Mouse (Mus musculus): Measurements from ENCODE around the gene Mei1. TPM values are rescaled to one million over a fixed set of nuclear protein-coding genes. Genes with fewer than 3 reads are reported as not detected.

Mei1 gene
- total and polyA plus RNA-seq, 3 experiments, result 0.04 TPM; not detected in 2

DNA sequence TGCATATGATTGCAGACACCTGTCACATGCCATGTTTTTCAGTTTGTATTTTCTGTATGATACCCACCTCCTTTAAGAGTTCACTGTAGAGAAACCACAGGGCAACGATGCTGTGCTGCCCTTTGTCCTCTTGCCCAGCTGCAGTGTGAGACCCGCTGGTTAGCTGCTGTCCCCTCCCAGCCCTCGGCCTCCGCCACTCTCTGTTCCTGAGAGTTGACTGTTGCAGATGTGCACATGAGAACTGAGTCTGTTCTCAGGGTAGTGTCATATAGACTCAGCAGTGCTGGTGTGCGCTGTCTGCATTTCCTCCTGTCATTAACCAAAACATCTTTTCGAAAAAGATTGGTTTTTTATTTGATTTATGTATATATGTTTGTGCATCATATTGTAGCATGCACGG is 37.4 kb upstream of the Mei1 start:
- Histone ChIP-seq H3K4me2 (ENCODE audit: insufficient read depth, low read depth, poor library complexity, severe bottlenecking) (no peak overlapping the region), H3K9me3 (replicated peaks; ENCODE audit: low read length) (no peaks in the 10 kb centered on the region), H3K27me3 (replicated peaks) (no peaks in the 10 kb centered on the region), H3K9ac (ENCODE audit: insufficient read depth, low read depth) (no peak overlapping the region), H3K79me2 (replicated peaks; ENCODE audit: control insufficient read depth, extremely low read depth, insufficient read depth, poor library complexity, severe bottlenecking) (no peaks in the 10 kb centered on the region), H3K4me1 (ENCODE audit: control insufficient read depth in 1 of 2, insufficient read depth in 2 of 2) (peaks cover 4 to 36% of the 10 kb centered on the region in 2 experiments), H3K36me3 (replicated peaks in 1 of 2; ENCODE audit: control insufficient read depth in 1 of 2, insufficient read depth in 1 of 2, low read length in 1 of 2) (peaks cover 62 to 90% of the 10 kb centered on the region in 2 experiments), H3K27ac (ENCODE audit: insufficient read depth, low read depth) (no peak overlapping the region), H3K4me3 (replicated peaks in 1 of 3; ENCODE audit: low read depth in 2 of 3, low read length in 2 of 3, poor library complexity in 1 of 3) (no peak overlapping the region)
- TF ChIP-seq EP300 (IDR thresholded peaks at IDR 0.05; ENCODE audit: low read length), result no peak
- TF ChIP-seq ZKSCAN1 (IDR thresholded peaks at IDR 0.05; ENCODE audit: borderline replicate concordance, low read depth, low read length), result no peak
- TF ChIP-seq BHLHE40 (IDR thresholded peaks at IDR 0.05; ENCODE audit: low read depth, low read length), result no peak
- TF ChIP-seq CTCF (conservative IDR thresholded peaks at IDR 0.05 in 1 of 2, IDR thresholded peaks at IDR 0.05 in 1 of 2; ENCODE audit: low read depth in 2 of 2, low read length in 2 of 2), result no peak
- TF ChIP-seq ZMIZ1 (IDR thresholded peaks at IDR 0.05; ENCODE audit: low read depth, low read length), result no peak
- TF ChIP-seq POLR2AphosphoS2 (IDR thresholded peaks at IDR 0.05; ENCODE audit: low read depth, low read length), result no peak
- no peak for TF ChIP-seq MAFK (IDR thresholded peaks at IDR 0.05; ENCODE audit: insufficient replicate concordance, low read length)
- TF ChIP-seq MXI1 (IDR thresholded peaks at IDR 0.05; ENCODE audit: low read depth, low read length), result no peak
- TF ChIP-seq CHD2 (IDR thresholded peaks at IDR 0.05; ENCODE audit: low read length), result no peak
- no peak for TF ChIP-seq HCFC1 (IDR thresholded peaks at IDR 0.05; ENCODE audit: low read depth, low read length)
- no peak for TF ChIP-seq UBTF (IDR thresholded peaks at IDR 0.05; ENCODE audit: low read depth, low read length)
- no peak for TF ChIP-seq MAX (IDR thresholded peaks at IDR 0.05; ENCODE audit: low read length)
- no peak for TF ChIP-seq MAZ (IDR thresholded peaks at IDR 0.05; ENCODE audit: low read depth, low read length)
- no peak for DNase-seq (ENCODE audit: extremely low read depth)
- dilution Hi-C loops (cut with MboI; ENCODE audit: extremely low pct_ligation_motif_present, extremely low pct_unique_long_range_greater_than_20kb, low sequenced_read_pairs), result no loop called here
- in situ Hi-C loops (cut with MboI; ENCODE audit: low pct_ligation_motif_present, low pct_unique_long_range_greater_than_20kb, low sequenced_read_pairs), result no loop called here

DNA sequence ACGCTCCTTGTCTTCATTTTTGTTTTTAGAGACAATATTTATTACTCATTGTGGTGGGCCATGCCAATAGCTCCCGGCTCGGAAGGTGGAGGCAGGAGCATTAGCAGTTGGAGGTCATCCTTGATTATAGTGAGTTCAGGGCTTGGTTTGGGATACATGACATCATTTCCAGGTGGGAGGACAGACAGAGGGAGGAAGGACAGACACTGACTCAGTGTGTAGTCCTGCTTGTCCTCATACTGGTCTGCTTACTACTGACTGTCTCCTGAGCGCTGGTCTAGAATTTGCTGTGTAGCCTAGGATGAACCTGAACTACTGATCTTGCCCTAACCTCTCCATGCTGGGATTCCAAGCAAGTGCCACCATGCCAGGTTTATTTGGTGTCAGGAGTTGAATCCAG is 36.0 kb upstream of the Mei1 start, which contains the start of gene Desi1:
TSS of gene Desi1 (minus strand) at position 101 of the 400 bp plus-strand sequence.
- H3K4me3 ChIP-seq (replicated peaks in 1 of 3; ENCODE audit: low read depth in 2 of 3, low read length in 2 of 3, poor library complexity in 1 of 3), result no peak within 1 kb of the TSS
- H3K9me3 ChIP-seq (replicated peaks; ENCODE audit: low read length), result no peaks in the 10 kb centered on the region
- no peak within 1 kb of the TSS for H3K27ac ChIP-seq (ENCODE audit: insufficient read depth, low read depth)
- dilution Hi-C loops (cut with MboI; ENCODE audit: extremely low pct_ligation_motif_present, extremely low pct_unique_long_range_greater_than_20kb, low sequenced_read_pairs) (no loop called here), in situ Hi-C loops (cut with MboI; ENCODE audit: low pct_ligation_motif_present, low pct_unique_long_range_greater_than_20kb, low sequenced_read_pairs) (no loop called here)
- no peak within 1 kb of the TSS for H3K9ac ChIP-seq (ENCODE audit: insufficient read depth, low read depth)
- TF ChIP-seq MAZ (IDR thresholded peaks at IDR 0.05; ENCODE audit: low read depth, low read length) (no peak), SMC3 (IDR thresholded peaks at IDR 0.05; ENCODE audit: low read depth, low read length) (no peak), NRF1 (IDR thresholded peaks at IDR 0.05; ENCODE audit: low read depth, low read length) (no peak), RCOR1 (conservative IDR thresholded peaks at IDR 0.05; ENCODE audit: low read depth, low read length) (no peak), ZKSCAN1 (IDR thresholded peaks at IDR 0.05; ENCODE audit: borderline replicate concordance, low read depth, low read length) (no peak), ZNF384 (IDR thresholded peaks at IDR 0.05; ENCODE audit: low read depth, low read length) (no peak), CHD1 (IDR thresholded peaks at IDR 0.05; ENCODE audit: low read depth, low read length) (no peak), USF2 (conservative IDR thresholded peaks at IDR 0.05; ENCODE audit: low read depth, low read length) (no peak), MYC (IDR thresholded peaks at IDR 0.05; ENCODE audit: low read depth, low read length) (no peak), CTCF (conservative IDR thresholded peaks at IDR 0.05 in 1 of 2, IDR thresholded peaks at IDR 0.05 in 1 of 2; ENCODE audit: low read depth in 2 of 2, low read length in 2 of 2) (no peak)
- peaks cover 65 to 90% of the 10 kb centered on the region in 2 experiments for H3K36me3 ChIP-seq (replicated peaks in 1 of 2; ENCODE audit: control insufficient read depth in 1 of 2, insufficient read depth in 1 of 2, low read length in 1 of 2)
- no peaks in the 10 kb centered on the region for H3K79me2 ChIP-seq (replicated peaks; ENCODE audit: control insufficient read depth, extremely low read depth, insufficient read depth, poor library complexity, severe bottlenecking)
- no peaks in the 10 kb centered on the region for H3K27me3 ChIP-seq (replicated peaks)
- DNase-seq (ENCODE audit: extremely low read depth), result no peak
- H3K4me1 ChIP-seq (ENCODE audit: control insufficient read depth in 1 of 2, insufficient read depth in 2 of 2), result peaks cover 0 to 23% of the 10 kb centered on the region in 2 experiments; a peak in 2 of 4 replicates
- no peak within 1 kb of the TSS for H3K4me2 ChIP-seq (ENCODE audit: insufficient read depth, low read depth, poor library complexity, severe bottlenecking)
